Mouse (Mus musculus) monocyte, adult 5-6 weeks (primary cell): ENCODE measurements around the gene Slc35f1. TPM values are rescaled to one million over a fixed set of nuclear protein-coding genes. Genes with fewer than 3 reads are reported as not detected.

Experiments
- ATAC-seq: fragments of 153-309, 156-312 bp; replicated peaks from 2 replicates; pipeline ENCODE4 v1.8.0; 2017; ENCODE audit warnings: mild to moderate bottlenecking; ENCODE audit not compliant: low TSS enrichment, insufficient number of reproducible peaks, severe bottlenecking, poor library complexity, low FRiP score
- total RNA-seq: library from RNA; stranded (forward); fragments of 200-1000, 200-491, 200-594 nt; gene quantifications from 3 replicates; pipeline ENCODE4 v1.2.3, GENCODE M21; 2017

Gene Slc35f1
- total RNA-seq, 1 experiment from 2014 or later = not detected

DNA sequence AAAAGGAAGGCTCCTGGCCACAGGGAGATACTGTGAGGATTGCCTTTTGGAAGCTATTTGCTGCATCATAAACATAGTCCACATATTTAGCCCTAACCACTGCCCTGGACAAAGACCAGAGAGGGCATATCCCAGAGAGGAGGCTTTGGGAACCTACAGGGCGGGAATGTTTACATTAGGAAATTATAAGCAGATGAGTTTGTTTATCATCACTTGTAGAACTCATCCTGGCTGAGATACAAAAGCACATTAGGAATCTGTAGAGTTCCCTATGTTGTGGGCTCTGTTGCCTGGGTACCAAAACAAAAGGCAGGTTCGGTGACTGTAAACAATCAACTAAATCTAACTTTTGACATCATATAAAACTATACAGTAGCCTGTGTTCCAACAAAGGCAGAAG lies 467.4 kb downstream of the Slc35f1 start:
- no peak for ATAC-seq
